Mouse (Mus musculus) MEL (cell line): ENCODE results near the gene Olfr464. TPM values are rescaled to one million over a fixed set of nuclear protein-coding genes. Genes with fewer than 3 reads are reported as not detected.
"Not testable (repeated sequence)": the region's sequence is repeated elsewhere in the genome, so short reads cannot be mapped to it uniquely, and the experiment has no call there.

Experiments
- DNase-seq: peaks from one replicate; pipeline ENCODE4 v3.0.0; 2011; ENCODE audit warnings: low read depth, low spot score
- H3K27ac ChIP-seq: 2 replicates; pipeline ENCODE4 v1.5.1; 2012; ENCODE audit warnings: low read depth, mild to moderate bottlenecking, control low read depth, low read length, moderate library complexity; ENCODE audit not compliant: control insufficient read depth
- H3K27me3 ChIP-seq, 2 experiments: fragments of 150-350 bp in 1 of 2; sonication (generic) in 1 of 2; 2 replicates each; pipeline ENCODE4 v1.6.1; 2012; ENCODE audit warnings: low read length in 2 of 2, mild to moderate bottlenecking in 2 of 2, improper control_type of control experiment in 1 of 2, moderate library complexity in 1 of 2; ENCODE audit not compliant: insufficient read depth in 2 of 2, control insufficient read depth in 1 of 2
- H3K36me3 ChIP-seq, 2 experiments: 2 replicates each; pipeline ENCODE4 v1.6.1; 2012 to 2014; ENCODE audit warnings: low read length in 2 of 2, improper control_type of control experiment in 1 of 2, inconsistent platforms in 1 of 2, mild to moderate bottlenecking in 1 of 2; ENCODE audit not compliant: insufficient read depth in 2 of 2, control insufficient read depth in 1 of 2
- H3K4me1 ChIP-seq, 2 experiments: fragments of 150-350 bp in 1 of 2; sonication (generic) in 1 of 2; 2 replicates each; pipeline ENCODE4 v1.6.1; 2012; ENCODE audit warnings: low read length in 2 of 2, improper control_type of control experiment in 1 of 2, mild to moderate bottlenecking in 1 of 2; ENCODE audit not compliant: insufficient read depth in 2 of 2, control insufficient read depth in 1 of 2
- H3K4me3 ChIP-seq, 2 experiments: fragments of 150-350 bp in 1 of 2; sonication (generic) in 1 of 2; 2 replicates each; pipeline ENCODE4 v1.5.1; 2012; ENCODE audit warnings: low read depth in 2 of 2, low read length in 2 of 2, mild to moderate bottlenecking in 2 of 2, moderate library complexity in 2 of 2, control low read depth in 1 of 2, improper control_type of control experiment in 1 of 2; ENCODE audit not compliant: control insufficient read depth in 1 of 2, insufficient read depth in 1 of 2
- H3K79me2 ChIP-seq: 2 replicates; pipeline ENCODE4 v1.6.1; 2012; ENCODE audit warnings: mild to moderate bottlenecking, low read length, moderate library complexity; ENCODE audit not compliant: control insufficient read depth, poor library complexity, insufficient read depth
- H3K9ac ChIP-seq: 2 replicates; pipeline ENCODE4 v1.6.1; 2012; ENCODE audit warnings: low read depth, mild to moderate bottlenecking, control low read depth, low read length, moderate library complexity; ENCODE audit not compliant: control insufficient read depth, poor library complexity, severe bottlenecking
- H3K9me3 ChIP-seq: fragments of 150-350 bp; sonication (generic); replicated peaks from 2 replicates; pipeline ENCODE4 v1.6.1; 2012; ENCODE audit warnings: mild to moderate bottlenecking, low read length, improper control_type of control experiment, moderate library complexity; ENCODE audit not compliant: insufficient read depth
- CTCF ChIP-seq, 3 experiments: IDR thresholded peaks in 2 of 3; conservative IDR thresholded peaks in 1 of 3; 2 replicates each; pipeline ENCODE4 v1.5.1; 2011 to 2012; ENCODE audit warnings: low read length in 3 of 3, low read depth in 2 of 3, mild to moderate bottlenecking in 2 of 3, improper control_type of control experiment in 1 of 3, inconsistent platforms in 1 of 3, mixed read lengths in 1 of 3, moderate library complexity in 1 of 3; ENCODE audit not compliant: control insufficient read depth in 1 of 3, insufficient read depth in 1 of 3, poor library complexity in 1 of 3, severe bottlenecking in 1 of 3
- RAD21 ChIP-seq: IDR thresholded peaks from 2 replicates; pipeline ENCODE4 v1.6.1; 2011; ENCODE audit warnings: mild to moderate bottlenecking, low read depth, low read length, improper control_type of control experiment
- SMC3 ChIP-seq: IDR thresholded peaks from 2 replicates; pipeline ENCODE4 v1.6.1; 2011; ENCODE audit warnings: low read depth, low read length, improper control_type of control experiment
- ZNF384 ChIP-seq: IDR thresholded peaks from 2 replicates; pipeline ENCODE4 v1.6.1; 2012; ENCODE audit warnings: low read depth, mild to moderate bottlenecking, inconsistent platforms, low read length, improper control_type of control experiment
- polyA plus RNA-seq, 2 experiments: library from polyadenylated mRNA; stranded (reverse) in 1 of 2; unstranded in 1 of 2; fragments of >175 nt in 1 of 2; fragments of >200 nt in 1 of 2; gene quantifications; 2 replicates each; pipeline versions ENCODE4 v1.2.1 to v1.2.4; 2012; ENCODE audit warnings: low replicate concordance in 2 of 2, low read depth in 1 of 2; ENCODE audit not compliant: insufficient read length in 2 of 2, insufficient read depth in 1 of 2, missing spikeins in 1 of 2
- total RNA-seq: library from RNA; depleted of rRNA; stranded (reverse); fragments of 300-350 nt; gene quantifications from 2 replicates; pipeline ENCODE4 v1.2.3, GENCODE M21; 2012; rRNA removed

Olfr464 gene
- total and polyA plus RNA-seq, 3 experiments, result not detected

DNA sequence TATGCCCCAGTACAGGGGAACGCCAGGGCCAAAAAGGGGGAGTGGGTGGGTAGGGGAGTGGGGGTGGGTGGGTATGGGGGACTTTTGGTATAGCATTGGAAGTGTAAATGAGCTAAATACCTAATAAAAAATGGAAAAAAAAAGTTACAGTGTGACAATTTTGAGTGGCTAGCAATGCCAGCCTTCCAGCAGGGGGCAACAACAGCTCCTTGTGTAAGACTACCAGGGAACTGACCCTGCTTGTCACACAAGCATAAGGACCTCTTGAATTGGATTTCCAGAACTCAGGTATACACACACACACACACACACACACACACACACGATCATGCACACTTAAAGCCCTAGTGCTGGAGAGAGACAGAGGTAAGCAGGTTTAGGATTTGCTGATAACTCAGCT is 53.9 kb downstream of the Olfr464 start:
- not testable (repeated sequence) for H3K4me1 ChIP-seq, H3K36me3 ChIP-seq, H3K9ac ChIP-seq, H3K27ac ChIP-seq, H3K4me3 ChIP-seq, H3K9me3 ChIP-seq, H3K27me3 ChIP-seq, H3K79me2 ChIP-seq
- 0 out of 2 replicates have a peak, but pooled peaks have one; percentile 29 for TF ChIP-seq ZNF384
- peak; percentile 13 for TF ChIP-seq RAD21
- peak; percentile 16 to 56 (median 46); a peak in 5 of 6 replicates for TF ChIP-seq CTCF (IDR thresholded peaks at IDR 0.05 in 2 of 3, conservative IDR thresholded peaks at IDR 0.05 in 1 of 3; ENCODE audit: control insufficient read depth in 1 of 3, insufficient read depth in 1 of 3, low read depth in 2 of 3, low read length in 3 of 3, poor library complexity in 1 of 3, severe bottlenecking in 1 of 3)
- TF ChIP-seq SMC3, result peak; percentile 25; the same call in 1 of the 2 replicates
- peak; percentile 38 for DNase-seq

Other genes with a start within 250 kb of the Olfr464 start
- 301 and 332 TPM in 2 replicates for gene Supt4a, start 183.4 kb downstream of the Olfr464 start, total RNA-seq
- gene Supt4a, start 183.4 kb downstream of the Olfr464 start, polyA plus RNA-seq, result 100 to 1,000 TPM in 1 of 2 experiments, not detected in 1; 223 TPM
- gene Tspoap1, start 160.4 kb downstream of the Olfr464 start, total RNA-seq, result 3.7 and 5.2 TPM in 2 replicates
- gene Tspoap1, start 160.4 kb downstream of the Olfr464 start, polyA plus RNA-seq, result 1 to 10 TPM in 1 of 2 experiments, not detected in 1; 8.6 TPM
- not detected in 2 replicates for gene Mpo, start 127.4 kb downstream of the Olfr464 start, total RNA-seq
- gene Mpo, start 127.4 kb downstream of the Olfr464 start, polyA plus RNA-seq, result under 1 TPM in 1 of 2 experiments, not detected in 1; 0.13 TPM
- not detected in 2 replicates for gene Lpo, start 92.7 kb downstream of the Olfr464 start, total RNA-seq
- not detected for gene Lpo, start 92.7 kb downstream of the Olfr464 start, polyA plus RNA-seq
- 3.3 and 3.7 TPM in 2 replicates for gene Mks1, start 67.8 kb downstream of the Olfr464 start, total RNA-seq
- 1 to 10 TPM in 1 of 2 experiments, not detected in 1; 6.1 TPM for gene Mks1, start 67.8 kb downstream of the Olfr464 start, polyA plus RNA-seq
- gene Epx, start 45.4 kb downstream of the Olfr464 start, total RNA-seq, result not detected in 2 replicates
- under 1 TPM in 1 of 2 experiments, not detected in 1; 0.03 TPM for gene Epx, start 45.4 kb downstream of the Olfr464 start, polyA plus RNA-seq
- not detected in 2 replicates for gene Olfr462, start 28.7 kb downstream of the Olfr464 start, total RNA-seq
- gene Olfr462, start 28.7 kb downstream of the Olfr464 start, polyA plus RNA-seq, result not detected
- not detected in 2 replicates for gene Olfr463, start 23.6 kb downstream of the Olfr464 start, total RNA-seq
- not detected for gene Olfr463, start 23.6 kb downstream of the Olfr464 start, polyA plus RNA-seq
- gene Dynll2, start 66.6 kb upstream of the Olfr464 start, total RNA-seq, result 30.7 and 38.6 TPM in 2 replicates
- 100 to 1,000 TPM in 1 of 2 experiments, 10 to 100 TPM in 1; 75.8 to 124 TPM for gene Dynll2, start 66.6 kb upstream of the Olfr464 start, polyA plus RNA-seq
- 586 and 596 TPM in 2 replicates for gene Srsf1, start 126.4 kb upstream of the Olfr464 start, total RNA-seq
- gene Srsf1, start 126.4 kb upstream of the Olfr464 start, polyA plus RNA-seq, result 100 to 1,000 TPM; 421 to 431 TPM
- 8.0 and 9.5 TPM in 2 replicates for gene Vezf1, start 147.3 kb upstream of the Olfr464 start, total RNA-seq
- 10 to 100 TPM in 1 of 2 experiments, not detected in 1; 20.8 TPM for gene Vezf1, start 147.3 kb upstream of the Olfr464 start, polyA plus RNA-seq
- 1.0 and 1.1 TPM in 2 replicates for gene Cuedc1, start 177.1 kb upstream of the Olfr464 start, total RNA-seq
- gene Cuedc1, start 177.1 kb upstream of the Olfr464 start, polyA plus RNA-seq, result 1 to 10 TPM in 1 of 2 experiments, not detected in 1; 4.8 TPM